Mouse (Mus musculus) kidney, embryonic 16.5 days (tissue): Measurements from ENCODE around the gene Cdk5r2. TPM values are rescaled to one million over a fixed set of nuclear protein-coding genes. Genes with fewer than 3 reads are reported as not detected.
"Not testable (repeated sequence)": the region's sequence is repeated elsewhere in the genome, so short reads cannot be mapped to it uniquely, and the experiment has no call there.

Experiments used
- ATAC-seq: fragments of 200-750 bp; cut with Nextera tagmentation; 2 replicates; pipeline ENCODE4 v1.8.0; 2017; ENCODE audit warnings: moderate TSS enrichment; ENCODE audit not compliant: low FRiP score, low TSS enrichment
- H3K27ac ChIP-seq: fragments of 300-500 bp; sonication (generic); 2 replicates; pipeline ENCODE4 v1.5.1; 2014; ENCODE audit warnings: low read length
- H3K27me3 ChIP-seq: fragments of 300-500 bp; sonication (generic); 2 replicates; pipeline ENCODE4 v1.6.1; 2014; ENCODE audit warnings: low read length, control low read depth, mixed read lengths; ENCODE audit not compliant: insufficient read depth
- H3K36me3 ChIP-seq: fragments of 300-500 bp; sonication (generic); 2 replicates; pipeline ENCODE4 v1.6.1; 2014; ENCODE audit warnings: low read length, control low read depth, mixed read lengths; ENCODE audit not compliant: insufficient read depth
- H3K4me1 ChIP-seq: fragments of 300-500 bp; sonication (generic); 2 replicates; pipeline ENCODE4 v1.6.1; 2014; ENCODE audit warnings: low read length, control low read depth, mixed read lengths; ENCODE audit not compliant: insufficient read depth
- H3K4me2 ChIP-seq: fragments of 300-500 bp; sonication (generic); replicated peaks from 2 replicates; pipeline ENCODE4 v1.6.1; 2014; ENCODE audit warnings: low read depth, low read length
- H3K4me3 ChIP-seq: fragments of 300-500 bp; sonication (generic); 2 replicates; pipeline ENCODE4 v1.5.1; 2014; ENCODE audit warnings: mild to moderate bottlenecking, low read length
- H3K9ac ChIP-seq: fragments of 300-500 bp; sonication (generic); replicated peaks from 2 replicates; pipeline ENCODE4 v1.6.1; 2014; ENCODE audit warnings: low read length
- H3K9me3 ChIP-seq: fragments of 300-500 bp; sonication (generic); 2 replicates; pipeline ENCODE4 v1.6.1; 2016; ENCODE audit warnings: low read length, control low read depth
- WGBS: fragments of 180-500 bp; shearing (Covaris S2); extraction: QIAGEN DNeasy Blood & Tissue Kit; methylation state at CpG from one replicate; pipeline ENCODE4 v1.1.7; 2014; 5-methylcytosine and 5-hydroxymethylcytosine counted together
- polyA plus RNA-seq: library from polyadenylated mRNA; unstranded; fragments of >200 nt; fragmentation: Nextera tagmentation; extraction: Ambion mirVana; gene quantifications from 2 replicates; pipeline ENCODE4 v1.2.1, GENCODE M21; 2015

The Cdk5r2 gene
- polyA plus RNA-seq, 1 experiment from 2014 or later = not detected

DNA sequence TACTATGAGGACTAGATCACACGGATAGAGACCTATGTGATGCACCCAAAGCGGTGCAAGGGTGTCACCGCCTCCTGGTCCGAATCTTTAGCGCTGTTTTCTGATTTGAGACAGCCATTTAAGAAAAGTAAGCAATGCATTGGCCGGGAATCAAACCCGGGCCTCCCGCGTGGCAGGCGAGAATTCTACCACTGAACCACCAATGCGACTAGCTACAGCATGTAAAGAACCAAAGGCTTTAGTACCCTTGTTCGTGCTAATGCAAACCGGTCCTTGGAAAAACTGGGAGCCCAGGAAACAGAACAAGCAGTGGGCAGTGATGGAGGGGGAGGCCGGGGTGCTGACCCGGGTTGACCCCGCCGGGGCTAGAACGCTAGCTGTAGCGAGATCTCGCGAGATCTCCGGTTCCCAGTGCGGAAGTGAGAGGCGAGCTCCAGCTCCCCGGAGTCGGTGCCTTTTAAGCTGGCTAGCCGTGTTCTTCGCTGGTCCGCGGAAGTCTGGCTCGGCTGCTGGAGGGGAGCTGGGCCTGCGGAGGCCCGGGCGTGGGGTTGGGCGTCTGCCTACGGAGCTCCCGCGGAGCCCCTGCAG, 38.0 kb upstream of the Cdk5r2 start:
- H3K4me2 ChIP-seq = peak overlapping the region; percentile 60
- H3K4me1 ChIP-seq = peaks cover 10% of the 10 kb centered on the region; the same call in 1 of the 2 replicates
- ATAC-seq = peak; percentile 90
- H3K27ac ChIP-seq = peak overlapping the region; percentile 86
- 3% methylated on average over 38 of the region's 38 CpGs for WGBS
- peak overlapping the region; percentile 71 for H3K4me3 ChIP-seq
- H3K9ac ChIP-seq = peak overlapping the region; percentile 87
- no peaks in the 10 kb centered on the region for H3K9me3 ChIP-seq
- H3K27me3 ChIP-seq = peaks cover 1% of the 10 kb centered on the region; the same call in 1 of the 2 replicates
- no peaks in the 10 kb centered on the region for H3K36me3 ChIP-seq

DNA sequence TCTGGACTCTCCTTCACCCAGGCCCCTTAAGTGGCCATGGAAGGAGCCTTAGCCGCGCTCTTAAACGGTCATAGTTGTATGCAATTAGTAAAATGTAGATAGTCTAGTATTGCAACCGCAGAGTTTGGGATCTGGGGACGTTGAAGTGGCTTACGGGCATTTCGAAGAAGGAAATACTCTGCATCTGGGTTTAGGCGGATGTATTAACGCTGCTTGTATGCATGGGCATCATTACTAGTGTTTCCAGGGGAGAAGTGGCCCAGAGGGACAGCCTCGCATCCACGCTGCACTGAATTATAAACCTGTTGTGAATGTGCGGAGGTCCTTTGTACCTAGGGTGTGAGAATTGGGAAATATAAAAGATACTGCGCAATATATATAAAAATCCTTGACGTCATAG, 37.5 kb upstream of the Cdk5r2 start:
- no peaks in the 10 kb centered on the region for H3K36me3 ChIP-seq
- peak; percentile 8; the same call in 1 of the 2 replicates for ATAC-seq
- H3K9me3 ChIP-seq = no peaks in the 10 kb centered on the region
- peak overlapping the region; percentile 71 for H3K4me3 ChIP-seq
- H3K9ac ChIP-seq = peak overlapping the region; percentile 87
- peak overlapping the region; percentile 60 for H3K4me2 ChIP-seq
- no peaks in the 10 kb centered on the region for H3K27me3 ChIP-seq
- 11% methylated on average over 14 of the region's 14 CpGs for WGBS
- peak overlapping the region; percentile 86 for H3K27ac ChIP-seq
- H3K4me1 ChIP-seq = peaks cover 10% of the 10 kb centered on the region; the same call in 1 of the 2 replicates

DNA sequence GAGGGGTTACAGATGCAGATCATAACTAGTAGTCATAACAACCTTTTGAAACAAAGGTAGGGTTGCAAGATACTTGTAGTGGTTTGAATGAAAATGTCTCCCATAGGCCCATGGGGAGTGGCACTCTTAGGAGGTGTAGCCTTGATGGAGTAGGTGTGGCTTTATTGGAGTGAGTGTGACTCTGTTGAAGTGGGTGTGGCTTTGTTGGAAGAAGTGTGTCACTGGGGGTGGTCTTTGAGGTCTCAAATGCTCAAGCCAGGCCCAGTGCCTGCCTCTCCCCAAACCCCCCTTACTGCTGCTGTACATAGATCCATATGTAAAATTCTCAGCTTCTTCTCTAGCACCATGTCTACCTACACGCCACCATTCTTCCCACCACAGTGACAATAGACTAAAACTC, 36.2 kb upstream of the Cdk5r2 start:
- Histone ChIP-seq H3K27ac (no peak overlapping the region), H3K36me3 (no peaks in the 10 kb centered on the region), H3K9ac (no peak overlapping the region), H3K27me3 (no peaks in the 10 kb centered on the region), H3K9me3 (no peaks in the 10 kb centered on the region), H3K4me2 (no peak overlapping the region), H3K4me1 (peaks cover 10% of the 10 kb centered on the region; the same call in 1 of the 2 replicates), H3K4me3 (no peak overlapping the region)
- no peak for ATAC-seq
- WGBS = 100% methylated on average over 1 of the region's 1 CpGs

DNA sequence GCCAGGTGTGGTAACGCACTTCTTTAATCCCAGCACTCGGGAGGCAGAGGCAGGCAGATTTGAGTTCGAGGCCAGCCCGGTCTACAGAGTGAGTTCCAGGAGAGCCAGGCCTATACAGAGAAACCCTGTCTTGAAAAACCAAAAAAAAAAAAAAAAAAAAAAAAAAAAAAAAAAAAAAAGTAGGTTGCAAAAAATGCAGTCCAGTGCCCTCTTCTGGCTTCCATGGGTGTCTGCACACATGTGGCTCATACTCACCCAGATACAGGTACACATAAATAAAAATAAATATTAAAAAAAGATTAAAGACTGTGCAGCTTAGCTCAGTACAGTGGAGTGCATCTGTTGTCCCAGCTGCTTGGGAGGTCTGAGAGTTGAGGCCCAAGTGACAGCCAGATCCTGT, 31.1 kb upstream of the Cdk5r2 start:
- H3K4me2 ChIP-seq, H3K9ac ChIP-seq, ATAC-seq, H3K9me3 ChIP-seq, H3K27me3 ChIP-seq, H3K4me3 ChIP-seq, H3K27ac ChIP-seq, H3K4me1 ChIP-seq, H3K36me3 ChIP-seq: not testable (repeated sequence)
- 94% methylated on average over 4 of the region's 4 CpGs for WGBS

DNA sequence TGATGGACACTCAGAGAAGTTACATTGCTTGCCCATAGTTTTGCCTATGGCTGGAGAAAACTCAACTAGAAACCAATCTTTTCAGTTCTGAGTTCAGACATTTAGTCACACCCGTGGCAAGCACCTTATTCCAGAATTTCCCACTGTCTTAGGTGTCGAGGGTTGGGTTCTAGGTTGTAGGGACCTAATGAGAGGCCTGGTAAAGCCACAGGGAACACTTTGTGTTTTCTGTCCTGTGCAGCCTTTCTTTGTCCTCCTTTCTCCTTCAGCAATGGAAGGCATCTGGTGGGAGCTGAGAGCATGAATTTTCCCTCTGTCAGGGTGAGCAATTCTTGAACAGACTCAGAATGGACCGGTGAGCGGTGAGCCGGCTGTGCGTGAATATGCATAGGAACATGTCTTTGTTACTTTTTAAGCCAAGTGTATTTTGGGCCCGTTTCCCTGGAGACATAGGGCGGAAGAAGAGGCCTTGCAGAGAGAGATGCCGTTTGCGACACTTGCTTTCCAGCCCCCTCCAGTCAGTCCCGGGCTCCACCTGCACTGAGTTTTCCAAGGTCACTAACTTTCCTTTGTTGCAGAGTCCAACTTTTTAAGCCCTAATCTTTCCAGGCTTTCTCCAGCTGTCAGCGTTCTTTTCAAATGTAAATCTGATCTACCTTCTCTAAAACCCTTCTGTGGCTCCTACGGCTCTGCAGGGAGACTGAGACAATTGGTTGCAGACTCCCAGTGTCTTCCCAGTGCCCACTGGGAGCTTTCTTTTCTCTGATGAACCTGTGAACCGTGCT, 30.0 kb upstream of the Cdk5r2 start:
- H3K27ac ChIP-seq = no peak overlapping the region
- ATAC-seq = no peak
- 28% methylated on average over 14 of the region's 14 CpGs for WGBS
- no peak overlapping the region for H3K9ac ChIP-seq
- no peaks in the 10 kb centered on the region for H3K27me3 ChIP-seq
- H3K4me1 ChIP-seq = no peaks in the 10 kb centered on the region
- no peak overlapping the region for H3K4me3 ChIP-seq
- no peaks in the 10 kb centered on the region for H3K36me3 ChIP-seq
- H3K9me3 ChIP-seq = no peaks in the 10 kb centered on the region
- H3K4me2 ChIP-seq = no peak overlapping the region

DNA sequence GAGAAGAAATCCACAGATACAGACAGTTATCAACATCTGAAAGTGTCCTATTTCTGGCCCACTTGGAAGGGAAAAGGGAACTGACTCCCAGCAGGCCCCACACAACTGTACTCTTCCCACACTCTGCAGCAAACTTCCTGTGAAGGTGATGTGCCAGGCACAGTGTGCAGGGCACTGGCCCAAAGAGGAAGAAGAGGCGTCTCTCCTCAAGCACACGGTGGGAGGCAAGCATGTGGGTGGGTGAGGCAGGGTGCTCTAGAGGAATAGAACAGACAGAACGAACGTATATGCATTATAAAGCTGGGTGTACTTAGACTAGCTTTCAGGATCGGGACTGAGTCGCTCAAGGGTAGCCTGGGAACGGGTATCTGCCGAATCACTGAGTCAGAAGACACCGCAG, 24.7 kb upstream of the Cdk5r2 start:
- Histone ChIP-seq H3K4me1 (no peaks in the 10 kb centered on the region), H3K9ac (no peak overlapping the region), H3K27ac (no peak overlapping the region), H3K36me3 (no peaks in the 10 kb centered on the region), H3K27me3 (no peaks in the 10 kb centered on the region; the same call in 1 of the 2 replicates), H3K9me3 (no peaks in the 10 kb centered on the region), H3K4me3 (no peak overlapping the region), H3K4me2 (no peak overlapping the region)
- 72% methylated on average over 9 of the region's 9 CpGs for WGBS
- no peak for ATAC-seq

DNA sequence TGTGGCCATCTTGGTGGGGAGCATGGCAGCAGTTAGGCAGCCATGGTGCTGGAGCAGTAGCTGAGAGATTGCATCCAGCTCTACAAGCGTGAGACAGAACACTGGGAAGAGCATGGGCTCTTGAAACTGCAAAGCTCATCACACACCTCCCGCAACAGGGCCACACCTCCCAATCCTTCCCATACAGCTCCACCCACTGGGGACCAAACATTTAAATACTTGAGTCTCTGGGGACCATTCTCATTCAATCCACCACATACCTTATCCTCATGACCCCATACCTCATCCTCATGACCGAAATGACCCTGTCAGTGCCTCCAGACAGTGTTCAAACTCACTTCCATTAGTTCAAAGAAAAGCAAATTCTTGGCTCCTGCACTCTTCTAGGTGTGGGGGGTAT, 21.5 kb upstream of the Cdk5r2 start:
- Histone ChIP-seq H3K4me3 (no peak overlapping the region), H3K27ac (no peak overlapping the region), H3K4me1 (no peaks in the 10 kb centered on the region), H3K9me3 (no peaks in the 10 kb centered on the region), H3K9ac (no peak overlapping the region), H3K27me3 (no peaks in the 10 kb centered on the region; the same call in 1 of the 2 replicates), H3K4me2 (no peak overlapping the region), H3K36me3 (no peaks in the 10 kb centered on the region)
- no peak for ATAC-seq
- 89% methylated on average over 3 of the region's 3 CpGs for WGBS

DNA sequence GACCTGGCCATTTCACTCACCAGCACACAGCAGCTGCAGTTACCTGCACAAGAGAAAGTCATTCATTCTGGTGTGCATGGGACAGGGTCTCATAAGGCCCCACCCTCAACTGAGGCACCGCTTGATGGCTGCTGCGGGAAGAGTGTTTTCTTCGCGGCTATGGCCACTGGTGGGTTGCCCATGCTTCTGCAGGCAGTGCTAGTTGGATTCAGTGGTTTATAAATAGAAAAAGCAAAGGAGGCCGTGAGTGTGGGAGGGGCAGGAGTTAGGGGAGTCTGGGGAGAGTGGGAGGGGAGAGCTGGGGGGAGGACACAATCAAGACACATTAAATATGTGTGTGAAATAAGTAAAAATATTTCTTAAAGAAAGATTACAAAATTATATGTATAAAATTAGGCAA, 11.6 kb upstream of the Cdk5r2 start:
- H3K27me3 ChIP-seq = 0 out of 2 replicates have a peak, but pooled peaks cover 3% of the 10 kb centered on the region
- 78% methylated on average over 5 of the region's 5 CpGs for WGBS
- no peak overlapping the region for H3K27ac ChIP-seq
- H3K36me3 ChIP-seq = no peaks in the 10 kb centered on the region
- H3K4me2 ChIP-seq = no peak overlapping the region
- H3K9me3 ChIP-seq = no peaks in the 10 kb centered on the region
- ATAC-seq = no peak
- H3K9ac ChIP-seq = no peak overlapping the region
- no peaks in the 10 kb centered on the region for H3K4me1 ChIP-seq
- no peak overlapping the region for H3K4me3 ChIP-seq

DNA sequence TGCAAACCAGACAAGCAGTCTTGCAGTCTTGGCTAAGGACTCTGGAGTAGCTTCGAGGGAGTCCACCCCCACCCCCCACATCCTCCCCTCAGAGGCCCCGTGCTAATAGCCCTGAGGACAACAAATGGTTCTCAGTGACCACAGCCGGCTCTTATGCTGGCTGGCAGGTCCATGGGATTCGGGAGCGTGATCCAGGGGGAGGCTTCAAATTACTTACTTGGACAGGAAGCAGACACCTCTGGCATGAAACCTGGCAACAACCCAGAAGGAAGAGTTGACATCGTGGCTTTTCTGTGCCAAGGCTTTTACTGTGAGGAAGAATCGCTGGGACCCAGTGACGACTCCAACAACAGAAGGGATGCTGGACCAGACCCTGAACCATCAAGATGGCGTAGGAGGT, 8.4 kb upstream of the Cdk5r2 start:
- Histone ChIP-seq H3K4me3 (no peak overlapping the region), H3K9me3 (no peaks in the 10 kb centered on the region), H3K27me3 (peaks cover 32% of the 10 kb centered on the region), H3K4me1 (no peaks in the 10 kb centered on the region), H3K27ac (no peak overlapping the region), H3K4me2 (no peak overlapping the region), H3K36me3 (no peaks in the 10 kb centered on the region), H3K9ac (no peak overlapping the region)
- WGBS = 22% methylated on average over 9 of the region's 9 CpGs
- no peak for ATAC-seq

DNA sequence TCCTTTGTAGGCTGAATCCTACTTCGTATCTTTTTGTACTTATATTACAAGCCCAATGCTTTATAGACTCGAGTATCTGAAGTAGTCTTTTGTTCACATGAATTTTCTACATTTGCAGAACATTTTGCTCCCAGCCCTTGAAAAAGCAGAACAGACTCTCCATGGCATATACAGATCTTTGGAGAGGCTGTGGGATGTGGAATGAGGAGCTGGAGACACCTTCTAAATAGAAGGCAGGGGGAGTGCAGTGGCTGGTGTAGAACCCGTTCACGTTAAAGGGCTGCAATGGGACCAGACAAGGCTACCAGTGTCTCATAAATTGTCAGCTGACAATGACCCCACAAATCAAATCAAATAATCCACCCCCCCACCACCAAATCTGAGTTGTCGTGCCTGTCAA, 5.8 kb upstream of the Cdk5r2 start:
- Histone ChIP-seq H3K4me2 (no peak overlapping the region), H3K27me3 (peaks cover 57% of the 10 kb centered on the region), H3K9me3 (no peaks in the 10 kb centered on the region), H3K9ac (no peak overlapping the region), H3K4me3 (no peak overlapping the region), H3K4me1 (no peaks in the 10 kb centered on the region), H3K27ac (no peak overlapping the region), H3K36me3 (no peaks in the 10 kb centered on the region)
- ATAC-seq = no peak
- 40% methylated on average over 5 of the region's 5 CpGs for WGBS
